Mouse (Mus musculus): ENCODE results near the gene Tspan14. TPM values are rescaled to one million over a fixed set of nuclear protein-coding genes. Genes with fewer than 3 reads are reported as not detected.

Tspan14 gene
- polyA plus RNA-seq, 1 experiment from 2014 or later = 43.4 TPM

- H3K27me3 ChIP-seq (ENCODE audit: control insufficient read depth, insufficient read depth, low read length) = no peaks in the 10 kb centered on the region
- no peak overlapping the region for H3K4me3 ChIP-seq (ENCODE audit: control insufficient read depth in 1 of 2, insufficient read depth in 1 of 2, low read depth in 1 of 2, low read length in 2 of 2)
- H3K4me2 ChIP-seq (ENCODE audit: low read length) = no peak overlapping the region
- no peak overlapping the region for H3K27ac ChIP-seq (replicated peaks in 1 of 2; ENCODE audit: control insufficient read depth in 1 of 2, insufficient read depth in 1 of 2, low read depth in 2 of 2, low read length in 2 of 2)
- no peak overlapping the region for H3K9ac ChIP-seq (ENCODE audit: low read length)
- H3K36me3 ChIP-seq (ENCODE audit: control insufficient read depth, insufficient read depth, low read length) = peaks cover 13% of the 10 kb centered on the region
- ATAC-seq (ENCODE audit: insufficient number of reproducible peaks, insufficient read depth, low FRiP score, low read depth) = no peak
- H3K9me3 ChIP-seq (ENCODE audit: control insufficient read depth, low read length) = no peaks in the 10 kb centered on the region
- 71% methylated on average over 12 of the region's 12 CpGs for WGBS
- H3K4me1 ChIP-seq (ENCODE audit: control insufficient read depth in 2 of 2, insufficient read depth in 2 of 2, low read length in 2 of 2) = peaks cover 5 to 10% of the 10 kb centered on the region in 2 experiments; a peak in 3 of 4 replicates
Measured at GRCm38 (mm10) chr14:40902307-40903055, 64.1 kb downstream of the Tspan14 start.

GRCm38 (mm10) chr14:40900267-40900666, 66.3 kb downstream of the Tspan14 start:
- Histone ChIP-seq H3K27ac (replicated peaks in 1 of 2; ENCODE audit: control insufficient read depth in 1 of 2, insufficient read depth in 1 of 2, low read depth in 2 of 2, low read length in 2 of 2) (no peak overlapping the region), H3K9ac (ENCODE audit: low read length) (no peak overlapping the region), H3K9me3 (ENCODE audit: control insufficient read depth, low read length) (no peaks in the 10 kb centered on the region), H3K27me3 (ENCODE audit: control insufficient read depth, insufficient read depth, low read length) (peaks cover 3% of the 10 kb centered on the region; the same call in 1 of the 2 replicates), H3K4me2 (ENCODE audit: low read length) (no peak overlapping the region), H3K4me1 (ENCODE audit: control insufficient read depth in 2 of 2, insufficient read depth in 2 of 2, low read length in 2 of 2) (no peaks in the 10 kb centered on the region; a peak in 1 of 4 replicates), H3K36me3 (ENCODE audit: control insufficient read depth, insufficient read depth, low read length) (0 out of 2 replicates have a peak, but pooled peaks cover 3% of the 10 kb centered on the region), H3K4me3 (ENCODE audit: control insufficient read depth in 1 of 2, insufficient read depth in 1 of 2, low read depth in 1 of 2, low read length in 2 of 2) (no peak overlapping the region)
- ATAC-seq (ENCODE audit: insufficient number of reproducible peaks, insufficient read depth, low FRiP score, low read depth) = no peak
- WGBS = 70% methylated on average over 2 of the region's 2 CpGs

- H3K4me1 ChIP-seq (ENCODE audit: control insufficient read depth in 2 of 2, insufficient read depth in 2 of 2, low read length in 2 of 2) = peaks cover 5 to 11% of the 10 kb centered on the region in 2 experiments; a peak in 2 of 4 replicates
- no peak overlapping the region for H3K27ac ChIP-seq (replicated peaks in 1 of 2; ENCODE audit: control insufficient read depth in 1 of 2, insufficient read depth in 1 of 2, low read depth in 2 of 2, low read length in 2 of 2)
- H3K9me3 ChIP-seq (ENCODE audit: control insufficient read depth, low read length) = no peaks in the 10 kb centered on the region
- H3K4me2 ChIP-seq (ENCODE audit: low read length) = no peak overlapping the region
- no peak overlapping the region for H3K9ac ChIP-seq (ENCODE audit: low read length)
- no peak for ATAC-seq (ENCODE audit: insufficient number of reproducible peaks, insufficient read depth, low FRiP score, low read depth)
- peaks cover 4% of the 10 kb centered on the region; the same call in 1 of the 2 replicates for H3K27me3 ChIP-seq (ENCODE audit: control insufficient read depth, insufficient read depth, low read length)
- WGBS = 91% methylated on average over 3 of the region's 3 CpGs
- no peak overlapping the region for H3K4me3 ChIP-seq (ENCODE audit: control insufficient read depth in 1 of 2, insufficient read depth in 1 of 2, low read depth in 1 of 2, low read length in 2 of 2)
- no peaks in the 10 kb centered on the region for H3K36me3 ChIP-seq (ENCODE audit: control insufficient read depth, insufficient read depth, low read length)
Measured at GRCm38 (mm10) chr14:40897916-40898315, 68.7 kb downstream of the Tspan14 start.

GRCm38 (mm10) chr14:40895681-40896080, 70.9 kb downstream of the Tspan14 start:
- Histone ChIP-seq H3K4me2 (ENCODE audit: low read length) (no peak overlapping the region), H3K36me3 (ENCODE audit: control insufficient read depth, insufficient read depth, low read length) (no peaks in the 10 kb centered on the region), H3K9me3 (ENCODE audit: control insufficient read depth, low read length) (no peaks in the 10 kb centered on the region), H3K4me1 (ENCODE audit: control insufficient read depth in 2 of 2, insufficient read depth in 2 of 2, low read length in 2 of 2) (peaks cover 5 to 11% of the 10 kb centered on the region in 2 experiments; a peak in 2 of 4 replicates), H3K9ac (ENCODE audit: low read length) (no peak overlapping the region), H3K27ac (replicated peaks in 1 of 2; ENCODE audit: control insufficient read depth in 1 of 2, insufficient read depth in 1 of 2, low read depth in 2 of 2, low read length in 2 of 2) (no peak overlapping the region), H3K4me3 (ENCODE audit: control insufficient read depth in 1 of 2, insufficient read depth in 1 of 2, low read depth in 1 of 2, low read length in 2 of 2) (no peak overlapping the region), H3K27me3 (ENCODE audit: control insufficient read depth, insufficient read depth, low read length) (peaks cover 4% of the 10 kb centered on the region; the same call in 1 of the 2 replicates)
- WGBS = 70% methylated on average over 8 of the region's 8 CpGs
- no peak for ATAC-seq (ENCODE audit: insufficient number of reproducible peaks, insufficient read depth, low FRiP score, low read depth)

GRCm38 (mm10) chr14:40894576-40895247, 71.9 kb downstream of the Tspan14 start:
- Histone ChIP-seq H3K9ac (ENCODE audit: low read length) (peak overlapping the region; percentile 44; the same call in 1 of the 2 replicates), H3K27ac (replicated peaks in 1 of 2; ENCODE audit: control insufficient read depth in 1 of 2, insufficient read depth in 1 of 2, low read depth in 2 of 2, low read length in 2 of 2) (no peak overlapping the region), H3K4me1 (ENCODE audit: control insufficient read depth in 2 of 2, insufficient read depth in 2 of 2, low read length in 2 of 2) (peaks cover 5 to 11% of the 10 kb centered on the region in 2 experiments; a peak in 2 of 4 replicates), H3K36me3 (ENCODE audit: control insufficient read depth, insufficient read depth, low read length) (no peaks in the 10 kb centered on the region), H3K4me3 (ENCODE audit: control insufficient read depth in 1 of 2, insufficient read depth in 1 of 2, low read depth in 1 of 2, low read length in 2 of 2) (peak overlapping the region; percentile 2 to 14; a peak in 1 of 4 replicates), H3K9me3 (ENCODE audit: control insufficient read depth, low read length) (no peaks in the 10 kb centered on the region), H3K27me3 (ENCODE audit: control insufficient read depth, insufficient read depth, low read length) (peaks cover 4% of the 10 kb centered on the region; the same call in 1 of the 2 replicates), H3K4me2 (ENCODE audit: low read length) (peak overlapping the region; percentile 65)
- 14% methylated on average over 23 of the region's 23 CpGs for WGBS
- ATAC-seq (ENCODE audit: insufficient number of reproducible peaks, insufficient read depth, low FRiP score, low read depth) = 0 out of 2 replicates have a peak, but pooled peaks have one; percentile 38

- H3K9ac ChIP-seq (ENCODE audit: low read length) = no peak overlapping the region
- H3K36me3 ChIP-seq (ENCODE audit: control insufficient read depth, insufficient read depth, low read length) = no peaks in the 10 kb centered on the region
- H3K4me3 ChIP-seq (ENCODE audit: control insufficient read depth in 1 of 2, insufficient read depth in 1 of 2, low read depth in 1 of 2, low read length in 2 of 2) = no peak overlapping the region
- no peaks in the 10 kb centered on the region for H3K9me3 ChIP-seq (ENCODE audit: control insufficient read depth, low read length)
- no peak for ATAC-seq (ENCODE audit: insufficient number of reproducible peaks, insufficient read depth, low FRiP score, low read depth)
- H3K4me1 ChIP-seq (ENCODE audit: control insufficient read depth in 2 of 2, insufficient read depth in 2 of 2, low read length in 2 of 2) = peaks cover 5 to 11% of the 10 kb centered on the region in 2 experiments; a peak in 2 of 4 replicates
- WGBS = 66% methylated on average over 8 of the region's 8 CpGs
- peak overlapping the region; percentile 65; the same call in 1 of the 2 replicates for H3K4me2 ChIP-seq (ENCODE audit: low read length)
- H3K27me3 ChIP-seq (ENCODE audit: control insufficient read depth, insufficient read depth, low read length) = peaks cover 4% of the 10 kb centered on the region; the same call in 1 of the 2 replicates
- no peak overlapping the region for H3K27ac ChIP-seq (replicated peaks in 1 of 2; ENCODE audit: control insufficient read depth in 1 of 2, insufficient read depth in 1 of 2, low read depth in 2 of 2, low read length in 2 of 2)
Measured at GRCm38 (mm10) chr14:40893884-40894283, 72.7 kb downstream of the Tspan14 start.

GRCm38 (mm10) chr14:40893196-40893595, 73.4 kb downstream of the Tspan14 start, which contains the start of gene Sh2d4b:
Gene Sh2d4b, minus strand, starts transcription at chr14:40893266.
- Histone ChIP-seq H3K9me3 (ENCODE audit: control insufficient read depth, low read length) (no peaks in the 10 kb centered on the region), H3K4me3 (ENCODE audit: control insufficient read depth in 1 of 2, insufficient read depth in 1 of 2, low read depth in 1 of 2, low read length in 2 of 2) (no peak within 1 kb of the TSS), H3K36me3 (ENCODE audit: control insufficient read depth, insufficient read depth, low read length) (no peaks in the 10 kb centered on the region), H3K4me2 (ENCODE audit: low read length) (0 out of 2 replicates have a peak within 1 kb of the TSS, but pooled peaks have one; percentile 65), H3K4me1 (ENCODE audit: control insufficient read depth in 2 of 2, insufficient read depth in 2 of 2, low read length in 2 of 2) (peaks cover 5 to 11% of the 10 kb centered on the region in 2 experiments; a peak in 2 of 4 replicates), H3K9ac (ENCODE audit: low read length) (no peak within 1 kb of the TSS), H3K27ac (replicated peaks in 1 of 2; ENCODE audit: control insufficient read depth in 1 of 2, insufficient read depth in 1 of 2, low read depth in 2 of 2, low read length in 2 of 2) (no peak within 1 kb of the TSS), H3K27me3 (ENCODE audit: control insufficient read depth, insufficient read depth, low read length) (peaks cover 4% of the 10 kb centered on the region; the same call in 1 of the 2 replicates)
- WGBS = 32% methylated on average over 3 of the region's 3 CpGs
- ATAC-seq (ENCODE audit: insufficient number of reproducible peaks, insufficient read depth, low FRiP score, low read depth) = no peak

Measured in heart, embryonic 14.5 days (tissue).